Mouse (Mus musculus) testis, postnatal 14 days (tissue): ENCODE results near the gene Rel.
"Not testable (repeated sequence)": the region's sequence is repeated elsewhere in the genome, so short reads cannot be mapped to it uniquely, and the experiment has no call there.

ENCODE experiments used
- DNase-seq: peaks from one replicate; pipeline ENCODE4 v3.0.0; 2021; ENCODE audit warnings: low spot score

Rel gene

DNA sequence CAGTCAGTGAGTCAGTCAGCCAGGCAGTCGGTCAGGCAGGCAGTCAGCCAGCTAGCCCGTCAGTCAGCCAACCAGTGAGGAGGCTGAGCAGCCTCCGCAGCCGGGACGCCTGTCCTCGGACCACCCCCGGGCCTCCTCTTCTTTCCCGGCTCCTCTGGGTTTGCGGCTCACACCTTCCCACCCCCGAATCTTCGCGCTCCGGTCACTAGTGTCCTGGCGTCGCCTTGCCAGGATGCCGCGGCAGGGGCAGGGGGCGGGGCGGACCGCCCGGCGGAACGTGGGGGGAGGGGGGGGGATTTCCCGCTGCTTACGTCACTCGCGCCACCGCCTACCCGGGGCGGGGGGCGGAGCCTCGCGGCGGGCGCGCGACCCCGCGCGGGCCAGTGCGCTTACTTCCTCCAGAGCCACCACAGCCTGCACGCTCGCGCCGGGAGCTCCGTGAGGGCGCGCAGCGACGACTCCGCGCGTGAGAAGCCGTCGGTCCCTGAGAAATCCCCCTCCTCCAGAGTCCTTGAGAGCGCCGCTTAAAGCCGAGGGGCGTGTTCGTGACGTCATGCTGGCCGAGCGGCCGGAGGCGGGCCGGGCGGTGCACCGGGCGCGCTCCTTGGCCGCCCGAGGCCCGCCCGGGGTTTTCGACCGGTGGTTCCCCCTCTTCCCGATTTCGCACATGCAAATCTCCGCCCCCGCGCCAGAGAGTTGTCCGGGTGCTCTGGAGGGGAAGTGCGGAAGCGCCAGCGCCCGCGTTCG lies at the start of gene Rel:
TSS of gene Rel (minus strand) at position 211 of the 747 bp plus-strand sequence.
- DNase-seq, result peak; percentile 90

DNA sequence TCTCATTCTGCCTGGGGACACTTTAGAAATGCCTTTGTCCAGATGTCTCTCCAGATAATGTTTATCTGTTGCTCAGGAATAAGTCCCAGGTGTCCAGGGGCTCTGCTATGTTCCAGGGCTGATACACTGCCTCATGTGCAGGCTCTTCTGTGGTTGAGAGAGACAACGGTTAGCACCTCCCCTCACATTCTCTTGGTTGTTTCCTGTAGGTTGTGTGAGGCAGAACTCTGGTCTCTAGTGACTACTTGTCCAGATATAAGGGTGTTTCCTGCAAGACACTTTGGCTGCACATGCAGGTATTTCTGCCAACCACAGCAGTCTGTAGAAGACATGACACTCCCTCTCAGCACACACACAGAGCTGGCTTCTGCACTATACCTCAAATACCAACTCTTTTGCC lies 48.0 kb upstream of the Rel start:
- DNase-seq, result no peak

DNA sequence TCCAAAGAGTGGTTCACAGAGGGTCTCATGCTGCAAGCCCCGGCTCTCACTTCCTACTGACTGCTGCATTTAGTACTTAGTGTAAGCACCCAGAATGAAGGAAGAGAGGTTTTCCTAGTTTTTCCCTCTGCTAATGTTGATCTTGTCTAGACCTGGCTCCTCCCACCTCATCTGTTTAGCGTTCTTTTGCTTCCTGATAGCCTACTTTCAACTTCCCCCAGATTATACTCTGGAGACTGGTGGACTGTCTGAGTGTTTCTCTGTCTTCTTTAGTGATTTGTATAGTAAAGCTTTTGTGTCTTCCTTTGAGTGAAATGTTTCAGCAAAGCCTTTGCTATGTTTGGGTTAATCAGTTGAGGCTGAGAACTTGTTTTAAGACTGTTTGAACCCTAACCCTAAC lies 40.0 kb upstream of the Rel start:
- DNase-seq, result no peak

GRCm38 (mm10) chr11:23805716-23806115 lies 34.9 kb upstream of the Rel start:
- DNase-seq, result no peak

DNA sequence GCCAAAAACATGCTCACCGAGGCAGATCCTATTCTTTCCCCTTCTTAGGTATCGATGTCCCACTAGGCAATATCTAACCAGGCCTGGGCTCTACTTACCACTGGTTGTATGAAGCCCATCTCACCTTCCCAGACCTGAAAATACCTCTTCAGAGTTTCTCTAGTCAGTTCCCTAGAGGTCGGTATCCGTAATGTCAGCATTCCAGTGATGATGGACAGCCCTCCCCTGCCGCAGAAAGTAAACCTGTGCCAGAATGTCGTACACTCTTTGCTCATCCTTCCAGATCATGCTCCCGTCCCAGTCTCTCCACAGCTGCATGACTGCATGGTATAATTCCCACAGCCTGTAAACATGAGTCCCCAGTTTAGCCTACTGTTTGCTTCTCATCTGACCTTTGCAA lies 32.4 kb upstream of the Rel start:
- no peak for DNase-seq

- DNase-seq, result no peak
Measured at GRCm38 (mm10) chr11:23802256-23802655, 31.5 kb upstream of the Rel start.

DNA sequence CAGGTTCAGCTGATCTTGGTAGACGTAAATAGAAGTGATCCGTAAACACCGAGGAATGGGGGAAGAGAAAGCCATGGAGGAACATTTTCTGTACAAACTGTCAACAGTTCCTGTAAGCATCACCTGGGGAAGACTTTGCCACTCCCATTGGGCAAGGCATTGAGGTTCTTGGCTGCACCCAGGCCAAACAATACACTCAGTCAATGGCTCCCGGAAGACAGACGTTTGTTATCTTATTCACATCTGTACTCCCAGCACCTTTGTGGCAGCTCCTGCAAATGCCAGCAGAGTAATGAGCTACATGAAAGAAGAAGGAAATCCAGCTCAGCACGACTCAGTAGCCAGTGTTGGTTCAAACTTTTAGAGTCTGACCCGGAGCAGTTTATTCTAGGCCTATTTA lies 31.1 kb upstream of the Rel start:
- no peak for DNase-seq

GRCm38 (mm10) chr11:23783677-23784076 lies 12.9 kb upstream of the Rel start:
- not testable (repeated sequence) for DNase-seq

- no peak for DNase-seq
Measured at GRCm38 (mm10) chr11:23783085-23783484, 12.3 kb upstream of the Rel start.

- DNase-seq, result no peak
Measured at GRCm38 (mm10) chr11:23782038-23782437, 11.3 kb upstream of the Rel start.

DNA sequence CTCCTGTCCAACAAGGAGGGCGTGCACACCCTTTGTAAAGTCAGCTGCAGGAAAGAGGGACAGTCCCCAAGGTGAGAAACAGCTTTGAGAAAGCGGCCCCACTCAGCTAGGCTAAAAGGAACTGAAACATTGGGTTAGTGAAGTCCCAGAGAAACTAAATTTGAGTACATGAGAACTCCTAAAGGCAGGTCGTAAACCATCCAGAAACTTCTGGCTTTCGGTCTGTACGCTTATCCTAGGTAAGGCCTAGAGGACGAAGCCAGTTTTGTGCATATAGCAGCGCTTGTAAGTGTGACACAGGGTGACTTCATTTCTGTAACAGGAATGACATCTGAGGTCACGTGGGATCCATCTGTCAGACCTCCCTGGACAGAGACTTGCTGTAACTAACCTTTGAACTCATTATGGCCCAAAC lies 8.0 kb upstream of the Rel start:
- DNase-seq, result no peak

DNA sequence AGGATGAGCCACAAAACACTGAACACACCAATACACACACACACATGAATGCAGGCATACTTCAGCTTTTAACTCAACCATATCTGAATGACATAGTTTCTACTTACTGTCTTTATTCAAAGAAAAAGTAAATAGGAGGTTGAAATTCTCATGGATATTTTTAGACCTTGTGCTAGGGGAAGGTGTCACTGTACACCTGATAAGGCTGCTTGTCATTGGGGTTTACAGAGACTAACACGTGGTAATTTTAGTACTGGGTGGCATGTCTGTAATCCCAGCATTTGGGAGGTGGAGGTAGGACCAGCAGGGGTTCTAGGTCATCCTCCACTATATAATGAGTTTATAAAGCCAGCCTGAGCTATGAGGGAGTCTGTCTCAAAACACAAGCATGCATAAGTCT lies 1.7 kb upstream of the Rel start:
- DNase-seq, result no peak

GRCm38 (mm10) chr11:23771507-23772097 lies 832 bp upstream of the Rel start:
- no peak for DNase-seq

DNA sequence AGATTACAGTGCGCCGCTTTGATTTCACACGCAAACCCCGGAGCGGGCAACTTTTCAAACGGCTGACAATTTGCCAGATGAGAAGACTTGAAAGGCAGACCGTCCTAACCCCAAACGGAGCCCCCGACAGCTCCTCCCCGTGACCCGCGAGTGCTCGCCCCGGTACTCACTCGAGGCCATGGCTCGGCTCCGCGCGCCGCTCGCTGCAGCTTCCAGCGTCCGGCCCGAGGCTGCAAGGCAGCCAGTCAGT lies 335 bp downstream of the Rel start:
- DNase-seq, result no peak

GRCm38 (mm10) chr11:23769686-23770509 lies 872 bp downstream of the Rel start:
- peak; percentile 25 for DNase-seq

GRCm38 (mm10) chr11:23769033-23769432 lies 1.7 kb downstream of the Rel start:
- DNase-seq, result no peak

DNA sequence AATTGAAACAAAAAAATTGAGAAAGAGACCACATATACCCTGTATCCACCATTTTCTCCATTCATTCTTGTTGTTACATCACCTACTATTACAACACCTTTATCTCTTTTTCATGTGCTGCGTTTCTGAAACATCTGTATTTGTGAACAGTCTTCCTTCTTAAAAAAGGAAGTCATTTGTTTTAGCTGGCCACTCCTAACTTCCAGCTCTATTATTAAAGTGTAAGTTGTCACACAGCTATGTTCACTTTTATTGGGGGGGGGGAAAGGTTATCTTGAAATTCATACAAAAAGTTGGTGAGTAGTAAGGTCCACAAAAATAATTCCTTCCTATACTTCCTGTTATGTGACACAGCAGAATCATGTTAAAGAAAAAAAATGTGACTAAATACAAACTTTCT lies 2.8 kb downstream of the Rel start:
- DNase-seq, result no peak

GRCm38 (mm10) chr11:23767369-23767768 lies 3.4 kb downstream of the Rel start:
- not testable (repeated sequence) for DNase-seq

GRCm38 (mm10) chr11:23762635-23763034 lies 8.1 kb downstream of the Rel start:
- DNase-seq, result no peak

GRCm38 (mm10) chr11:23758218-23758617 lies 12.6 kb downstream of the Rel start:
- no peak for DNase-seq

GRCm38 (mm10) chr11:23754329-23754728 lies 16.4 kb downstream of the Rel start:
- no peak for DNase-seq

GRCm38 (mm10) chr11:23753136-23753710 lies 17.5 kb downstream of the Rel start:
- no peak for DNase-seq

- DNase-seq, result no peak
Measured at GRCm38 (mm10) chr11:23746102-23746501, 24.7 kb downstream of the Rel start.
